Mouse (Mus musculus): ENCODE data around the gene Cep128.

DNA sequence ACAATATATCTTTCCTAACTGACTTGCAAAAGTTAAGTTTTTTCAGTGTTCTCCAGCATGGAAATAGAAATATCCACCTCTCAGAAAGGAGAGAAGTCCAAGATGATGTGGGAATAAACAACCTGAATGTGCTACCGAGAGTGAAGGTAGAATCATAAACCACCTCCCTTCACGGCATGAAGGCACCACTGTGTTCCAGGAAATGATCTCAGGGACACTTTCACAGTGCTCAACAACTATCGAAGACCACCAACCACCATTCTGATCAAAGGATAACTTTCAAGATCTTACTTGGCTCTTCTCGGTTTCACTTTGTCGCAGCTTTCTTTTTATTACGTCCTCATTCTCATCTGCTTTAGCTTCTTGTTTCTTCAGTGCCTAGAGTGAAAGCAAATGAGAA, 85.5 kb downstream of the Cep128 start:
- TF ChIP-seq CTCF (IDR thresholded peaks at IDR 0.05; ENCODE audit: control insufficient read depth, insufficient read depth, insufficient read length) (no peak), MYOG (IDR thresholded peaks at IDR 0.05; ENCODE audit: control insufficient read depth, extremely low read depth, insufficient read length) (no peak)
